Mouse (Mus musculus) ovary, adult 18-20 months (tissue): Measurements from ENCODE around the gene Olfr873.
"Not testable (repeated sequence)": the region's sequence is repeated elsewhere in the genome, so short reads cannot be mapped to it uniquely, and the experiment has no call there.

Experiments
- DNase-seq: peaks from one replicate; pipeline ENCODE4 v3.0.0; 2022; ENCODE audit warnings: low spot score, mixed read lengths

The Olfr873 gene

DNA sequence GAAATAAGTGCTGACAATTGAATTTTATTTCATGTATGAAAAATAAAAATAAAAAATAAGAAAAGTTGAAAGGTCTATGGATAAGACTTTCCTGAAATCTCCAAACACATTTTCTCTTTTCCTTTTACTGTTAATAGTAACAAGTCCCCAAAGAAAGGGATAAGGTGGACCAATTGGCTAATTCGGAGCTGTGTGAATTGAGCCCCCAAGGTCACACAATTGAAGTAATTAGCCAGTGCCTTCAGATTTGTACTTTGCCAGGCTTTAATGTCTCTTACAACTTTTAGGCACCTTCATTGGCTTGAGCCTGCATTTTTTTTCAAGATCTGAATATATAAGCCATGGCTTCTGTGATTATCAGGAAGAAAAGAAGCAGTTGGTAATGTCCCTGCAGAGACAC lies at the start of gene Olfr873:
TSS of gene Olfr873 (plus strand) at position 301 of the 400 bp plus-strand sequence.
- no peak for DNase-seq

- no peak for DNase-seq
Observed at GRCm38 (mm10) chr9:20282051-20282450, 16.3 kb upstream of the Olfr873 start, which contains the start of gene Olfr39. Olfr39 (plus strand) TSS chr9:20282351.

GRCm38 (mm10) chr9:20295562-20295961 lies 2.8 kb upstream of the Olfr873 start:
- DNase-seq: not testable (repeated sequence)

DNA sequence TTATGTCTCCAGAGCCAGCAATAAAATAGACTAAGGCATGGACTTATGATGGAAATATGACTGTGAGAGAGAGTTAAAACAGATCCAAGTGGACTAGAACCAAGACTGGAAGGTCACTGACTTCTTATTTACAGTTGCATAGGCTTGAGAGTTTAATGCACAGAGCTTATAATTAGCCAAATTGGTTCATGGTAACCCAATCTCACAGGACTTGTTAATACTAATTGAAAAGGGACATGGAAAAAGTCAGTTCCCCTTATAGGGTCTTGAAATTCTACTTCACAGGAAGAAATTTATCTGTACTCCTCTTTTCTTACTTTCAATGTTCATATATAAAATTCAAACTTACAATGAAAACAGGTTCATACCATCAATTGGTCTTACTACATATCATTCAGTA lies 37.7 kb downstream of the Olfr873 start, which contains the start of gene Olfr18:
TSS of gene Olfr18 (minus strand) at position 101 of the 400 bp plus-strand sequence.
- DNase-seq: no peak

- no peak for DNase-seq
Observed at GRCm38 (mm10) chr9:20348501-20348900, 50.2 kb downstream of the Olfr873 start.
